Mouse (Mus musculus): ENCODE results near the gene Slc2a9. TPM values are rescaled to one million over a fixed set of nuclear protein-coding genes. Genes with fewer than 3 reads are reported as not detected.

The Slc2a9 gene
- polyA plus RNA-seq, 1 experiment from 2014 or later: 2.4 TPM

- Histone ChIP-seq H3K27ac (ENCODE audit: low read length) (no peak overlapping the region), H3K9ac (replicated peaks; ENCODE audit: low read length) (no peak overlapping the region), H3K4me2 (replicated peaks; ENCODE audit: low read depth, low read length) (no peak overlapping the region), H3K4me3 (ENCODE audit: low read length) (no peak overlapping the region), H3K27me3 (ENCODE audit: insufficient read depth, low read length) (no peaks in the 10 kb centered on the region), H3K4me1 (ENCODE audit: insufficient read depth, low read length) (no peaks in the 10 kb centered on the region), H3K36me3 (ENCODE audit: insufficient read depth, low read length) (no peaks in the 10 kb centered on the region), H3K9me3 (ENCODE audit: low read length) (0 out of 2 replicates have a peak, but pooled peaks cover 2% of the 10 kb centered on the region)
- no peak for ATAC-seq (ENCODE audit: low FRiP score, low TSS enrichment)
- WGBS: 90% methylated on average over 6 of the region's 6 CpGs
These were observed 84.1 kb downstream of the Slc2a9 start for GRCm38 (mm10) chr5:38418799-38419198.

- 36% methylated on average over 3 of the region's 3 CpGs for WGBS
- no peaks in the 10 kb centered on the region for H3K36me3 ChIP-seq (ENCODE audit: insufficient read depth, low read length)
- ATAC-seq (ENCODE audit: low FRiP score, low TSS enrichment): no peak
- 0 out of 2 replicates have a peak, but pooled peaks cover 3% of the 10 kb centered on the region for H3K9me3 ChIP-seq (ENCODE audit: low read length)
- H3K4me2 ChIP-seq (replicated peaks; ENCODE audit: low read depth, low read length): no peak overlapping the region
- no peaks in the 10 kb centered on the region for H3K27me3 ChIP-seq (ENCODE audit: insufficient read depth, low read length)
- no peak overlapping the region for H3K4me3 ChIP-seq (ENCODE audit: low read length)
- no peak overlapping the region for H3K9ac ChIP-seq (replicated peaks; ENCODE audit: low read length)
- no peaks in the 10 kb centered on the region for H3K4me1 ChIP-seq (ENCODE audit: insufficient read depth, low read length)
- no peak overlapping the region for H3K27ac ChIP-seq (ENCODE audit: low read length)
These were observed 99.3 kb downstream of the Slc2a9 start for GRCm38 (mm10) chr5:38403612-38404011.

- Histone ChIP-seq H3K27ac (ENCODE audit: low read length) (no peak overlapping the region), H3K27me3 (ENCODE audit: insufficient read depth, low read length) (no peaks in the 10 kb centered on the region), H3K9ac (replicated peaks; ENCODE audit: low read length) (no peak overlapping the region), H3K4me1 (ENCODE audit: insufficient read depth, low read length) (no peaks in the 10 kb centered on the region), H3K9me3 (ENCODE audit: low read length) (0 out of 2 replicates have a peak, but pooled peaks cover 3% of the 10 kb centered on the region), H3K4me2 (replicated peaks; ENCODE audit: low read depth, low read length) (no peak overlapping the region), H3K36me3 (ENCODE audit: insufficient read depth, low read length) (no peaks in the 10 kb centered on the region), H3K4me3 (ENCODE audit: low read length) (no peak overlapping the region)
- 92% methylated on average over 3 of the region's 3 CpGs for WGBS
- no peak for ATAC-seq (ENCODE audit: low FRiP score, low TSS enrichment)
These were observed 100.7 kb downstream of the Slc2a9 start for GRCm38 (mm10) chr5:38402288-38402687.

DNA sequence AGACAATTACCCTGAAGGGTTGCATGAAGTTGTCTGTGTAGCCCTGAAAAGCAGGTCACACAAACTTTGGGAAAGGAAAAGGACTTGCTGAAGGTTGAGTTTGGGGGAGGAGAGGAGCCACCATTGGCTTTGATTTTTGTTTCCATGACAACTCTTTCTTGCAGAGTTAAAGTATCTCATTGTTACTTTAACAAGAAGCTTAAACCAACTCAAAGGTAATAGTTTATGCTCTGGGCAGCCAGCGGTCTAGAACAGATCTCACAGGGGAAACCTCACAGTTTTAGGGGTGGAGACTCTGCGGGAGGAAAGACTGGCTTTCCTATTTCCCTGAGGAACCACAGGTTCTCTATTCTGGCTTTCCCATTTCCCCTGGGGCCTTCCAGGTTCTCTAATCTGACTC, 114.1 kb downstream of the Slc2a9 start:
- H3K27me3 ChIP-seq (ENCODE audit: insufficient read depth, low read length): no peaks in the 10 kb centered on the region
- WGBS: 12% methylated on average over 2 of the region's 2 CpGs
- peaks cover 14% of the 10 kb centered on the region; the same call in 1 of the 2 replicates for H3K4me1 ChIP-seq (ENCODE audit: insufficient read depth, low read length)
- no peaks in the 10 kb centered on the region for H3K36me3 ChIP-seq (ENCODE audit: insufficient read depth, low read length)
- no peak overlapping the region for H3K4me3 ChIP-seq (ENCODE audit: low read length)
- no peak overlapping the region for H3K4me2 ChIP-seq (replicated peaks; ENCODE audit: low read depth, low read length)
- H3K9ac ChIP-seq (replicated peaks; ENCODE audit: low read length): no peak overlapping the region
- ATAC-seq (ENCODE audit: low FRiP score, low TSS enrichment): no peak
- no peaks in the 10 kb centered on the region for H3K9me3 ChIP-seq (ENCODE audit: low read length)
- H3K27ac ChIP-seq (ENCODE audit: low read length): no peak overlapping the region

- Histone ChIP-seq H3K4me1 (ENCODE audit: insufficient read depth, low read length) (peaks cover 14% of the 10 kb centered on the region; the same call in 1 of the 2 replicates), H3K27ac (ENCODE audit: low read length) (no peak overlapping the region), H3K9ac (replicated peaks; ENCODE audit: low read length) (no peak overlapping the region), H3K4me2 (replicated peaks; ENCODE audit: low read depth, low read length) (no peak overlapping the region), H3K27me3 (ENCODE audit: insufficient read depth, low read length) (no peaks in the 10 kb centered on the region), H3K36me3 (ENCODE audit: insufficient read depth, low read length) (no peaks in the 10 kb centered on the region), H3K9me3 (ENCODE audit: low read length) (no peaks in the 10 kb centered on the region), H3K4me3 (ENCODE audit: low read length) (no peak overlapping the region)
- ATAC-seq (ENCODE audit: low FRiP score, low TSS enrichment): no peak
- 11% methylated on average over 10 of the region's 10 CpGs for WGBS
These were observed 114.5 kb downstream of the Slc2a9 start for GRCm38 (mm10) chr5:38388420-38388823.

DNA sequence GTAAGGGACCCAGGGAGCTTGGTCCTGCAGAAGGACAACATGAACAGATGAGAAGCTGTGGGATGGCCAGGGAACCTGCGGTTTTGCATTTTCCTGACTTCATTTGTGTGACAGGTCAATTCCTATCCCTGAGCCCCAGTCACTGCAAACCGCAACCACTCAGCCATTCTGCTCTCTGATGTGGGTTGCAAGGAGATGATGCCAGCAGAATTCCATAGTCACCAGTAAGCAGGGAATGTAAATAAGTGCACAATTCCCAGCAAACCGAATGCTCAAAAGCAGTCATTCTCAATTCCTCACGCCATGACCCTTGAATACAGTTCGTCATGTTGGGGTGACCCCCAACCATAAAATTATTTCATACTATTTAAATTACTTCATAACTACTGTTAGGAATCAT, 123.0 kb downstream of the Slc2a9 start:
- Histone ChIP-seq H3K27ac (ENCODE audit: low read length) (no peak overlapping the region), H3K4me2 (replicated peaks; ENCODE audit: low read depth, low read length) (no peak overlapping the region), H3K9ac (replicated peaks; ENCODE audit: low read length) (no peak overlapping the region), H3K36me3 (ENCODE audit: insufficient read depth, low read length) (no peaks in the 10 kb centered on the region), H3K4me1 (ENCODE audit: insufficient read depth, low read length) (no peaks in the 10 kb centered on the region), H3K9me3 (ENCODE audit: low read length) (no peaks in the 10 kb centered on the region), H3K27me3 (ENCODE audit: insufficient read depth, low read length) (no peaks in the 10 kb centered on the region), H3K4me3 (ENCODE audit: low read length) (no peak overlapping the region)
- 91% methylated on average over 5 of the region's 5 CpGs for WGBS
- no peak for ATAC-seq (ENCODE audit: low FRiP score, low TSS enrichment)

- Histone ChIP-seq H3K27ac (ENCODE audit: low read length) (no peak overlapping the region), H3K36me3 (ENCODE audit: insufficient read depth, low read length) (no peaks in the 10 kb centered on the region), H3K9ac (replicated peaks; ENCODE audit: low read length) (no peak overlapping the region), H3K9me3 (ENCODE audit: low read length) (no peaks in the 10 kb centered on the region), H3K4me1 (ENCODE audit: insufficient read depth, low read length) (0 out of 2 replicates have a peak, but pooled peaks cover 1% of the 10 kb centered on the region), H3K4me2 (replicated peaks; ENCODE audit: low read depth, low read length) (no peak overlapping the region), H3K27me3 (ENCODE audit: insufficient read depth, low read length) (no peaks in the 10 kb centered on the region), H3K4me3 (ENCODE audit: low read length) (no peak overlapping the region)
- WGBS: 16% methylated on average over 5 of the region's 5 CpGs
- ATAC-seq (ENCODE audit: low FRiP score, low TSS enrichment): no peak
These were observed 130.6 kb downstream of the Slc2a9 start for GRCm38 (mm10) chr5:38372369-38372768.

GRCm38 (mm10) chr5:38371308-38371707, 131.6 kb downstream of the Slc2a9 start:
- no peaks in the 10 kb centered on the region for H3K9me3 ChIP-seq (ENCODE audit: low read length)
- no peak for ATAC-seq (ENCODE audit: low FRiP score, low TSS enrichment)
- no peak overlapping the region for H3K4me3 ChIP-seq (ENCODE audit: low read length)
- peaks cover 10% of the 10 kb centered on the region for H3K4me1 ChIP-seq (ENCODE audit: insufficient read depth, low read length)
- WGBS: 71% methylated on average over 1 of the region's 1 CpGs
- no peaks in the 10 kb centered on the region for H3K27me3 ChIP-seq (ENCODE audit: insufficient read depth, low read length)
- H3K27ac ChIP-seq (ENCODE audit: low read length): no peak overlapping the region
- no peak overlapping the region for H3K4me2 ChIP-seq (replicated peaks; ENCODE audit: low read depth, low read length)
- H3K9ac ChIP-seq (replicated peaks; ENCODE audit: low read length): no peak overlapping the region
- H3K36me3 ChIP-seq (ENCODE audit: insufficient read depth, low read length): no peaks in the 10 kb centered on the region

DNA sequence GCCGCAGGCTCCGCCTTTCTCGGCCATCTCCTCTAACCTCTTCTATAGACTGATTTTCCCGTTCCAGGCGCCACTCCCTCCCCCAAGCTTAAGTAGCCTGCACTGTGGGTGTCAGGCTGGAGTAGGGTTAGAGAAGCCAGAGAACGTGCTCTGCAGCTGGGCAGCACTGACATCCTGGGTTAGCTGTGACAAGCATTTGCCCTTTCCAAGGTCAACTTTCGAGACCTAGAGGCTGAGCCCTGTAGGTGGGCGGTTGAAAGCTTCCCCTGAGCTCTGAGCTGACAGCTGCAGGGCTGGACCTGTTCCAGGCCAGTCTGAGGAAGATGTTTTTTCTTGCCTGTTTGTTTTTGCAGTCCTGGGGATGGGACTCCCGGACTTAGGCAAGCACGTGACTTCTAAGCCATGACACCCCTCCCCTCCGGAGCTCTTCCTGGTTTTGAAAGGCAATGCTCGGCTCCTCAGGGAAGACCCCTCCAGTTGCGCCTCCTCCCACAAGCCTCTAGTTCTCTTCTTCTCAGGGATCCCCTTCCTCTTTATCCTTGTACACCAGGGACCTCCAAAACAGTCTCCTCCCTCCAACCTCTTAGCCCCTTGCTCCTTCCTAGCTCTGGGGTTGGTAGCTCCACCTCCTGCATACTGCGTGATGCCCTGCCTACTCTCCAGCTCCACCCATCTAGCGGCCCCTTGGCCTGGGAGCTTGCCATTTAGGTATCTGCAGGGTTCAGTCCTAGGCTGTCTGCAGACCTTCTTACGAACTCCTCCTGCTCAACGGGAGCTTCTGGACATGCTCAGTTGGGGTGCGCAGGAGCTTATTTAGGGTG, 136.1 kb downstream of the Slc2a9 start:
- Histone ChIP-seq H3K4me1 (ENCODE audit: insufficient read depth, low read length) (peaks cover 18% of the 10 kb centered on the region), H3K4me3 (ENCODE audit: low read length) (peak overlapping the region; percentile 37), H3K27me3 (ENCODE audit: insufficient read depth, low read length) (no peaks in the 10 kb centered on the region), H3K9me3 (ENCODE audit: low read length) (no peaks in the 10 kb centered on the region), H3K9ac (replicated peaks; ENCODE audit: low read length) (peak overlapping the region; percentile 47), H3K36me3 (ENCODE audit: insufficient read depth, low read length) (no peaks in the 10 kb centered on the region), H3K4me2 (replicated peaks; ENCODE audit: low read depth, low read length) (peak overlapping the region; percentile 60), H3K27ac (ENCODE audit: low read length) (peak overlapping the region; percentile 43; the same call in 1 of the 2 replicates)
- ATAC-seq (ENCODE audit: low FRiP score, low TSS enrichment): peak; percentile 92
- 9% methylated on average over 18 of the region's 18 CpGs for WGBS

- Histone ChIP-seq H3K4me3 (ENCODE audit: low read length) (no peak overlapping the region), H3K36me3 (ENCODE audit: insufficient read depth, low read length) (no peaks in the 10 kb centered on the region), H3K9me3 (ENCODE audit: low read length) (no peaks in the 10 kb centered on the region), H3K4me2 (replicated peaks; ENCODE audit: low read depth, low read length) (no peak overlapping the region), H3K9ac (replicated peaks; ENCODE audit: low read length) (no peak overlapping the region), H3K27ac (ENCODE audit: low read length) (no peak overlapping the region), H3K4me1 (ENCODE audit: insufficient read depth, low read length) (peaks cover 18% of the 10 kb centered on the region), H3K27me3 (ENCODE audit: insufficient read depth, low read length) (no peaks in the 10 kb centered on the region)
- WGBS: 51% methylated on average over 2 of the region's 2 CpGs
- no peak for ATAC-seq (ENCODE audit: low FRiP score, low TSS enrichment)
These were observed 137.4 kb downstream of the Slc2a9 start for GRCm38 (mm10) chr5:38365521-38365920.
